Mouse (Mus musculus): Measurements from ENCODE around the gene Zfp800. TPM values are rescaled to one million over a fixed set of nuclear protein-coding genes. Genes with fewer than 3 reads are reported as not detected.

The Zfp800 gene
- polyA plus RNA-seq, 1 experiment from 2014 or later, result 40.5 TPM

DNA sequence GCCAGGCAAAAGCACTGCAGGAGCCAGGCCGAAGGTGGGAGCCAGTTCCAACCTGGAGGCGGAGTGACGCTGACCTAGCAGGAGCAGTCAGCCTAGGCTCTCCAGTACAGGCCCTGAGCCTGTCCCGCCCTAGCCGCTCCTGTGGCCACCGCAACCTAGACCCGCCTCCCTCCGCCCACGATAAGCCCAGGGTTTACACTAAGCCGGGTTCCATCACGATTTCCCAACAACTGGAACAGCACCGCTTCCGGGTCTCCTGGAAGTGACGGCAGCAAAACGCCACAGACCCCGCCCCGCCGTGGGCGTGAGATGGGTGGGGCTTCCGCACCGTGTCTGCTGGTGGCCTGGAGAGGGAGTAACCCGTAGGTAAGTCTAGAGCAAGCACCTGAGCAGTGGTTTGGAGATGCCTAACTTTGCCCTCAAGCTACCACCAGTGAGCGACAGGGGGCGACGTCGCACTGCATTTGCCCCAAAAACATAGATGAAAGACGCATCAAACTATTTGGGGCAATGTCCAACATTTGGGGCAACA lies 23.7 kb upstream of the Zfp800 start:
- no peaks in the 10 kb centered on the region for H3K27me3 ChIP-seq (replicated peaks)
- WGBS (ENCODE audit: insufficient replicate concordance), result under 1% methylated on average over 27 of the region's 27 CpGs
- H3K4me1 ChIP-seq, result peaks cover 60% of the 10 kb centered on the region
- H3K4me2 ChIP-seq, result peak overlapping the region; percentile 94
- H3K27ac ChIP-seq, result peak overlapping the region; percentile 92
- H3K4me3 ChIP-seq, result peak overlapping the region; percentile 80
- H3K9me3 ChIP-seq (replicated peaks), result no peaks in the 10 kb centered on the region
- ATAC-seq, result peak; percentile 87
- H3K9ac ChIP-seq, result peak overlapping the region; percentile 88
- peaks cover 49% of the 10 kb centered on the region for H3K36me3 ChIP-seq

DNA sequence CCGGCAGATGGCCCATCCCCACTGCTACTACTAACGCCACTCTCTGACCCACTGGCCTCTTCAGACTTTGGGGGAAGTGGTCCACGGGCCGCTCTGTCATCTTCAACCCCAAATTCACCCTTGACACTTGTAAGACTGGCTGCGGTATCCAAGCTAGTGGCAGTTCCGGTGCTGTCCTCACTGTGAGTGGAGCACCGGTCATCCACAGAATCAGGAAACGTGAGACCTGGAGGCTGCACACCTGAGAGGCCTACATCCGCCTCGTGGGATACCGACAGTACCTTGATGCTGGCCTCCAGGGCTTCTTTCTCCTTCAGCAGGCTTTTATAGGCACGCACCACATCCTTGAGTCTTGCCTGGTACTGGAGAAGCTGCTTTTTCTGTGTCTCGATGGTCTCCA lies 23.1 kb upstream of the Zfp800 start:
- Histone ChIP-seq H3K27me3 (replicated peaks) (no peaks in the 10 kb centered on the region), H3K27ac (peak overlapping the region; percentile 92), H3K9me3 (replicated peaks) (no peaks in the 10 kb centered on the region), H3K36me3 (peaks cover 48% of the 10 kb centered on the region), H3K4me1 (peaks cover 53% of the 10 kb centered on the region), H3K4me2 (peak overlapping the region; percentile 94), H3K4me3 (peak overlapping the region; percentile 80), H3K9ac (peak overlapping the region; percentile 88)
- WGBS (ENCODE audit: insufficient replicate concordance), result 14% methylated on average over 13 of the region's 13 CpGs
- ATAC-seq, result no peak

DNA sequence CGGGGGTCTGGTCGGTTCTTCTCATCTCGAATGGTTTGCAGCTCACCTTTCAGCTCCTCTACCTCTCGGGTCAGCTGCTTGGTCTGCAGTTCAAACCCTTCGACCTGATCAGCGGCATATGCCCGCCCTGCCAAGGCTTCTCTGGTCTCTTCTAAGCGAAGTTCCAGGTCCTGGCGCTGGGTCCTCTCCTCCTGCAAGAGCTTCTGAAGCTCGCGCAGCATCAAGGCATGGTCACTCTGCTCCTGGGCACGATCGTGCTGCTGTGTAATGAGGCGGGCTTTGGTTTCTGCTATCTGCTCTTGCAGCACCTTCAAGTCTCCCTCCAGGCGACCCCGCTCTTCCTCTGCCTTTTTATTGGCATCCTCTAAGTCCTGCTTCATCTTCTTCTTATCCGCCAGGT lies 22.6 kb upstream of the Zfp800 start:
- H3K27me3 ChIP-seq (replicated peaks), result no peaks in the 10 kb centered on the region
- no peak for ATAC-seq
- H3K4me2 ChIP-seq, result peak overlapping the region; percentile 94
- peaks cover 48% of the 10 kb centered on the region for H3K36me3 ChIP-seq
- H3K9me3 ChIP-seq (replicated peaks), result no peaks in the 10 kb centered on the region
- H3K9ac ChIP-seq, result peak overlapping the region; percentile 88
- WGBS (ENCODE audit: insufficient replicate concordance), result 65% methylated on average over 17 of the region's 17 CpGs
- H3K4me3 ChIP-seq, result peak overlapping the region; percentile 80
- peaks cover 48% of the 10 kb centered on the region for H3K4me1 ChIP-seq
- peak overlapping the region; percentile 92; the same call in 1 of the 2 replicates for H3K27ac ChIP-seq

DNA sequence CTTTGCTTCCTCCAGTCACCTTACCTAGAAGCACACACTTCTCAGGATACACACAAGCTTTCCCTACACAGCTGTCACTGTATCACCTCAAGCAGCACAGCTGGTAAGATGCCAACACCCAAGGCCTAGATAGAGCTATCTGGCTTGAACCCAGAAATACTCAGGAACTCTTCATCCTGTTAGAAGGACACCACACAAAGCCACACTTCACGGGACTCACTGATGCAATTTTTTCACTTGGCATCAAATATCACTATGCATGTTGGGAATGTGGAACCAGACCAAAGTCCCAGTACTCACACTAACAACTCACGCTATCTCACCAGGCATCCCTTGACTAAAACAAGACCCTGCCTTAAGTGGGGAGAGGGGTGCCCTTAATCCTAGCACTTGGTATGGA lies 21.9 kb upstream of the Zfp800 start:
- no peaks in the 10 kb centered on the region for H3K9me3 ChIP-seq (replicated peaks)
- peak overlapping the region; percentile 94 for H3K4me2 ChIP-seq
- H3K27me3 ChIP-seq (replicated peaks), result no peaks in the 10 kb centered on the region
- 0 out of 2 replicates have a peak overlapping the region, but pooled peaks have one; percentile 8 for H3K9ac ChIP-seq
- no peak overlapping the region for H3K27ac ChIP-seq
- H3K36me3 ChIP-seq, result peaks cover 48% of the 10 kb centered on the region
- no peak for ATAC-seq
- 73% methylated on average over 2 of the region's 2 CpGs for WGBS (ENCODE audit: insufficient replicate concordance)
- peak overlapping the region; percentile 80 for H3K4me3 ChIP-seq
- H3K4me1 ChIP-seq, result peaks cover 41% of the 10 kb centered on the region

DNA sequence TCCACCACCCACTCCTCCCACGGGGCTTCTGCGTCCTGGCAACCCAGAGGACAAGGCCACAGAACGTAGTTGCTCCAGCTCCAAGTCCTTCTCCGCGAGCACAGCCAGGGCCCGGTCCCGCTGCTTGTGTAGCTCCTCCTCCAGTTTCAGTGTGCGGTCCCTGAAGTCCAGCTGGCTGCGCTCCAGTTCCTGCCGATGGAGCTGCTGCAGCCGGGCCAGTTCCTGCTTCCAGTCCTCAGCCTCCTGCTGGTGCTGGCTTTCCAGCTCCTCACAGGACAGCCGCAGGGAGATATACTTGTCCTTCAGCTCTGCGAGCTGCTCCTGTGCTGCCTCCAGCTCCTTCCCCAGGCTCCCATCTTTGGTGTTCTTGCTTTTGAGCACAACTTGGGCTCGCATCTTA lies 20.6 kb upstream of the Zfp800 start:
- Histone ChIP-seq H3K9me3 (replicated peaks) (no peaks in the 10 kb centered on the region), H3K27me3 (replicated peaks) (no peaks in the 10 kb centered on the region), H3K4me2 (no peak overlapping the region), H3K27ac (no peak overlapping the region), H3K9ac (no peak overlapping the region), H3K4me3 (no peak overlapping the region), H3K36me3 (peaks cover 48% of the 10 kb centered on the region), H3K4me1 (peaks cover 40% of the 10 kb centered on the region)
- WGBS (ENCODE audit: insufficient replicate concordance), result 90% methylated on average over 14 of the region's 14 CpGs
- no peak for ATAC-seq

DNA sequence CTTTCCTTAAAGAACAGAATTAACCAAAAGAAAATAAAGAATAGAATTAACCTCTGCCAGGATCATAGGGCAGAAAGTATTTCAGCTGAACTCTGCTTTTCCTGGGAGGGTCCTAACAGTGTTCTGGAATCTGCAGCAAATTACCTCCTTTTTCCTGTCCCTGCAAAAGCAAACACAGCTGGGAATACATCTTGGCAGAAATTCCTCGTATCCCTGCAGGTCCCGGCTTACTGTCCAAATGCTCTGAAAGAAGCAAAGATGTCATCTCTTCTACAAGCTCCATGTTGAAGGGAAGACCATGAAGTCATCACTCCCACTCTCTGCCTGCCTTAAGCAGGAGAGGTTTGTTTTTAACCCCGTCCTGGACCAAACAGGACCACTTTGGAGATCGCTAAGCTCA lies 19.2 kb upstream of the Zfp800 start:
- Histone ChIP-seq H3K36me3 (peaks cover 48% of the 10 kb centered on the region), H3K9ac (no peak overlapping the region), H3K4me2 (no peak overlapping the region), H3K9me3 (replicated peaks) (no peaks in the 10 kb centered on the region), H3K27ac (no peak overlapping the region), H3K4me3 (no peak overlapping the region), H3K27me3 (replicated peaks) (no peaks in the 10 kb centered on the region), H3K4me1 (peaks cover 27% of the 10 kb centered on the region)
- WGBS (ENCODE audit: insufficient replicate concordance), result 79% methylated on average over 4 of the region's 4 CpGs
- no peak for ATAC-seq

DNA sequence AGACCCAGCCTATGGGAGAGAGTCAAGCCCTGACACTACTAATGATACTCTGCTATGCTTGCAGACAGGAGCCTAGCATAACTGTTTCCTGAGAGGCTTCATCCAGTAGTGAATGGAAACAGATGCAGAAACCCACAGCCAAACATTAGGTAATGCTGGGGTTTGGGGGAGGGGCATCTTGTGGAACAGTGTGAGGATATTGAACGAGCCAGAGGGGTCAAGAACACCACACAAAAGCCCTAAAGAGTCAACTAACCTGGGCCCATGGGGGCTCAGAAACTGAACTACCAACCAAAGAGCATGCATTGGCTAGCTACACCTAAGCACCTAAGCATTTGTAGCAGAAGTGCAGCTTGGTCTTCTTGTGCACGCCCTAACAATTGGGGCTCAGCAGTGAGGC lies 13.4 kb upstream of the Zfp800 start:
- Histone ChIP-seq H3K27ac (no peak overlapping the region), H3K4me1 (no peaks in the 10 kb centered on the region), H3K9me3 (replicated peaks) (no peaks in the 10 kb centered on the region), H3K4me3 (no peak overlapping the region), H3K4me2 (no peak overlapping the region), H3K9ac (no peak overlapping the region), H3K36me3 (peaks cover 16% of the 10 kb centered on the region), H3K27me3 (replicated peaks) (no peaks in the 10 kb centered on the region)
- WGBS (ENCODE audit: insufficient replicate concordance), result 50% methylated on average over 2 of the region's 2 CpGs
- ATAC-seq, result no peak

DNA sequence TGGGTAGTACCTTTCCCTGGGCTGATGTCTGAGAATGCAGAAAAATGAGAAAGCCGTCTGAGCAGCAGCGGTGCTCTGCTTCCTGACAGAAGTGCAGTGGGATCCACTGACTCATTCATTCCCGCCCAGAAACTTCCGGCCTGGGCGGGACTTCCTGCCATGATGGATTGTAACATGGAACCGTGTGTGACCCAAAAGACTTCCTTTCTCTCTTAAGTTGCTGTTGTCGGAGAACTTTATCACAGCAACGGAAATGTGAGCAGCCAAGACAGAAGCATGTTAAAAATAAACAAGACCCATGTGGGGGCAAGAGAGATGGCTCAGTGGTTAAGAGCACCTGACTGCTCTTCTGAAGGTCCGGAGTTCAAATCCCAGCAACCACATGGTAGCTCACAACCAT lies 12.2 kb upstream of the Zfp800 start:
- H3K4me2 ChIP-seq, result no peak overlapping the region
- 40% methylated on average over 9 of the region's 9 CpGs for WGBS (ENCODE audit: insufficient replicate concordance)
- H3K4me1 ChIP-seq, result no peaks in the 10 kb centered on the region
- H3K9ac ChIP-seq, result no peak overlapping the region
- peaks cover 4% of the 10 kb centered on the region; the same call in 1 of the 2 replicates for H3K36me3 ChIP-seq
- H3K27me3 ChIP-seq (replicated peaks), result no peaks in the 10 kb centered on the region
- H3K4me3 ChIP-seq, result no peak overlapping the region
- H3K9me3 ChIP-seq (replicated peaks), result no peaks in the 10 kb centered on the region
- no peak overlapping the region for H3K27ac ChIP-seq
- ATAC-seq, result no peak

DNA sequence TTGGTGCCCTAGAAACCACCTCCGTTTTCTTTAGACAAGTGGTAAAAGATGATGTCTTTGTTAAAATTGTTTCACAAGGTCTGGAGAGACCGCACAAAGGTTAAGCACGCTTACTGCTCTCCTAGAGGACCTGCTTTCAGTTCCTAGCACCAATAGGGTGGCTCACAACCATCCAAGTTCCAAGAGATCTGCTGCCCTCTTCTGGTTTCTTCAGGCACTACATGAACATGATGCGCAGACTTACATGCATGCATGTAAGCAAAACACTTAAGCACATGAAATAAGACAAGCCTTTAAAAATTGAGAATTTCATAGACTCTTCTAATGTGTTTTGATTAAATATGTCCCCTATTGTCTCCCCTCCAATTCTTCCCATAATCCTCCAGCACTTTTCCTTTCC lies 2.0 kb upstream of the Zfp800 start:
- Histone ChIP-seq H3K4me3 (no peak overlapping the region), H3K4me1 (no peaks in the 10 kb centered on the region), H3K4me2 (no peak overlapping the region), H3K27me3 (replicated peaks) (peaks cover 61% of the 10 kb centered on the region), H3K9me3 (replicated peaks) (0 out of 2 replicates have a peak, but pooled peaks cover 6% of the 10 kb centered on the region), H3K27ac (no peak overlapping the region), H3K36me3 (no peaks in the 10 kb centered on the region), H3K9ac (no peak overlapping the region)
- ATAC-seq, result no peak
- WGBS (ENCODE audit: insufficient replicate concordance), result 76% methylated on average over 4 of the region's 4 CpGs

DNA sequence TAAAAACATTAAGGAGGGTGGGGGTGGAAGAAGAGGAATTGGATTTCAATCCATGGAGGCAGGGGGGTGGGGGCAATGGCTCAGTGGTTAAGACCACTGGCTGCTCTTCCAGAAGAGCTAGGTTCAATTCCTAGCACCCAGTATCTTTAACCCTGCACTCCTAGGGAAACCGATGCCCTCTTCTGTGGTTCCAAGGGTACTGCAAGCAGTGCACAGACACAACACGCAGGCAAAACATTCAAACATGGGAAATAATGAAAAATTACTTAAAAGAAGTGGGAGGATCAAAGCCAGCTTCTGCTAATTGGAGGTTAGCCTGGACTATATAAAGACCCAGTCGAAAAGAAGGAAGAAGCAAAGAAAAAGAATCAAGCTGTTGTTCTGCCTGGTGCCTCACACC lies 921 bp upstream of the Zfp800 start:
- 52% methylated on average over 3 of the region's 3 CpGs for WGBS (ENCODE audit: insufficient replicate concordance)
- H3K27ac ChIP-seq, result no peak overlapping the region
- H3K27me3 ChIP-seq (replicated peaks), result peaks cover 69% of the 10 kb centered on the region
- 0 out of 2 replicates have a peak, but pooled peaks cover 4% of the 10 kb centered on the region for H3K9me3 ChIP-seq (replicated peaks)
- no peak overlapping the region for H3K4me2 ChIP-seq
- no peak overlapping the region for H3K4me3 ChIP-seq
- ATAC-seq, result no peak
- no peaks in the 10 kb centered on the region for H3K4me1 ChIP-seq
- no peaks in the 10 kb centered on the region for H3K36me3 ChIP-seq
- no peak overlapping the region for H3K9ac ChIP-seq

DNA sequence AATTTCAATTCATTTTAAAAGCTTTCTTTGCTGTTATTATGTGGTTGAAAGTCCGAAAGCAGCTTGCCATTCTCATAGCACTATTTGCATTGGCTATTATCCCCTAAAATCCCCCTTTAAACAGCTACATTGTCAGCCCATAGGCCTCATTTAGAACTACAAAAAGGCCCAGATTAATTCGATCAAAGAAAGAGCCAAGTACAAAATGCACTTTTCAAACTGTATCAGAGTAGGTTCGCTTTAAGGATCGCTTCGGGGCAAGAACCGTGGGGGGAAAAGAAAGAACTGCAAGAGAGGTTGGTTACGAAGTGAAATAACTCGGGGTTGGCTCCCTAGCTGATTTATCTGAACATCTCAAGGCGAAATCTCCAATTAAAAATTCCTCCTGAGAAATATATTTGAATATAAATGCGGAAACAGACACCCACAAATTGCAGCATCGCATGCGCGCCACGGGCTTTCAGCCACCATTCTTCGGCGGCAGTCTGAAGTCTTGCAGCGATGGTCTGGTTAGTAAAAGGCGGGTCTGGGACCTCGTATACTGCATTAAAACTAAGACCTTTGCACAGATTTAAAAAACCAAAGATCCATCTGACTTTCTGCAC lies 850 bp downstream of the Zfp800 start:
- Histone ChIP-seq H3K9me3 (replicated peaks) (0 out of 2 replicates have a peak, but pooled peaks cover 4% of the 10 kb centered on the region), H3K4me3 (peak overlapping the region; percentile 44), H3K27me3 (replicated peaks) (peaks cover 68% of the 10 kb centered on the region), H3K4me2 (peak overlapping the region; percentile 57), H3K27ac (no peak overlapping the region), H3K4me1 (no peaks in the 10 kb centered on the region), H3K9ac (no peak overlapping the region), H3K36me3 (no peaks in the 10 kb centered on the region)
- no peak for ATAC-seq
- WGBS (ENCODE audit: insufficient replicate concordance), result 4% methylated on average over 19 of the region's 19 CpGs

DNA sequence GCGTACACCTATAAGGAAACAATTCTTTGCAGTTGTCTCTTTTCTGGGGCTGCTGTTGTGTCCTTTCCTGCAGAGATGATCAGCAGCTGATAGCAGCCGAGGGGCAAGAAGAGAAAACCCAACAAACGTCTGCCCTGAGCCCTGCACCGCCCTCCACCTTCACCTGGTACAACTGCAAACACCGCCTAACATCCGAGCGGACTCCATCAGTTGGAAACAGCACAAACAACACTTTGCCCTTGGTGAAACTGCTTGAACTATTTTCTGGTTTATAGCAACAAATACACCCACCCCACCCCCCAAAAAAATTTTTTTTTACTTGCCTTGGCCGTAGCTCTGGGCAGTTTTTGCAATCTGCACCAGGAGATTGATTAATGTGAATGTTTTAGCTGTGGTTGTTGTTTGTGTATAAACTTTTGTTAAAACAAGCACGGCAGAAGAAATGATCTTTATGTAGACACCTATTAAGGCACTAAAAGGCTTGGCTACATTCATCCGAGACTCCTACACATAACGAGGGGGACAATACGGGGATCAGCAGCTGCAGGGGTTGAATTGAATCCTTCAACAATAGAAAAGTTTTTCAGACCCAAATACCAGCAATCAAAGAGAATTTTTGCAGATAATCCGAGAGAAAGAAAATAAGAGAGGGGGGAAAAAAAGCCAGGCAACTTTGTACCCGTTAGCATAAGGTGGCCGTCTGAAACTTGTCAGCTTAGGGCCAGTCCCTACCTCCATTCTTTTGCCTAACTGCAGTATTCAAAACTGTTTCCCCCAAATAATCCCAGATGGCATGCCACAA lies 1.6 kb downstream of the Zfp800 start:
- no peak for ATAC-seq
- WGBS (ENCODE audit: insufficient replicate concordance), result 32% methylated on average over 15 of the region's 15 CpGs

More for the DNA sequence above, 1.6 kb downstream of the Zfp800 start:
- Histone ChIP-seq H3K9me3 (replicated peaks) (0 out of 2 replicates have a peak, but pooled peaks cover 4% of the 10 kb centered on the region), H3K4me3 (no peak overlapping the region), H3K4me2 (no peak overlapping the region), H3K36me3 (no peaks in the 10 kb centered on the region), H3K27ac (no peak overlapping the region), H3K4me1 (no peaks in the 10 kb centered on the region), H3K9ac (no peak overlapping the region), H3K27me3 (replicated peaks) (peaks cover 67% of the 10 kb centered on the region)

All from liver, embryonic 12.5 days (tissue).